Mouse (Mus musculus) testis, adult 10 weeks (tissue): Measurements from ENCODE around the gene Tsnax. TPM values are rescaled to one million over a fixed set of nuclear protein-coding genes. Genes with fewer than 3 reads are reported as not detected.

ENCODE experiments used
- polyA plus RNA-seq: library from polyadenylated mRNA; stranded (reverse); fragments of 350-450 nt; fragmentation: Illumina TruSeq; extraction: RNeasy Lipid Tissue Mini Kit (QIAGEN cat#74804); gene quantifications from one replicate; pipeline ENCODE4 v1.2.3, GENCODE M21; 2014; ENCODE audit warnings: low read depth, low replicate concordance

Gene Tsnax
- 42.7 TPM for polyA plus RNA-seq

DNA sequence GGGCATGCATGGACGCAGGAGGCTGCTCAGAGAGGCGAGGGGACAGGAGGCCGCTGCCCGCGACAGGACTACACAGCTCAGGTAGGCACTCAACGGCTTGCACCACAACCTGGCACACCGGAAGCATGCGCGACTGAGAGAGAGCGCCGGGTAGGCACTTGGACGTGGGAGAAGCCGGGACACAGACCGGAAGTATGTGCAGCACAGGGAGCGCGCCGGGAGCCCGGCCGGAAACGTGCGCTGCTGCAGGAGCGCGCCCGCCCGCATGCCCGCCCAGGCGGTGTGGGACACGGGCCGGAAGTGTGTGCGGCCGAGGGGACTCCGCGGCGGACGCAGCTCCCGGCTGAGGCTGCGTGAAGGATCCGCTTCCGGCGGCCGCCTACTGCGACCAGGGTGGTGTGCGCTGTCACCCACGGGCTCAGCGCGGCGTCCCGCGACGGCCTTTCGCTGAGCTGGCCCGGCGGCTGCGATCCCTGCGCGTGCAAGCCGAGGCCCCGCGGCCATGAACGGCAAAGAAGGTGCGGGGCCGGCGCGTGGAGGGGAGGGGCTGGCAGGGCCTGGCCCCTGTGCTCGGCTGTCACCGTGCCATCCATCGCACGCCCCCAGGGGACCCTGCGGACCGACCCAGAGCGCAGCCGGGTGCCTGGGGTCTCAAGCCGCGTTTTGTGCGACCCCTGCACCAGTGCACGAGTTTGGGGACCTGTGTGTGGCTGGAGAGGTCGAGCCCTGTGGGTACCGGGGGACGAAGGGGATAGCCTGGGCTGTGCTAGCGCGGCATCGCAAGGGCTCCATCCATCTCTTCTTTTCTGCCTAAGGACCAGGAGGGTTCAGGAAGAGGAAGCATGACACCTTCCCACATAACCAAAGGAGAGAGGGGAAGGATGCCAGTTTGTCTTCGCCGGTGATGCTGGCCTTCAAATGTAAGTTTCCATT lies at the start of gene Tsnax:
Gene Tsnax, plus strand, starts transcription at position 303 of the 933 bp plus-strand sequence.

GRCm38 (mm10) chr8:125053505-125054435 lies 41.0 kb downstream of the Tsnax start, which contains the start of gene Disc1:
Gene Disc1 (plus strand): TSS chr8:125054195.

Other genes starting within 250 kb of the Tsnax start
- 0.15 TPM for gene Trim67, start 219.9 kb upstream of the Tsnax start, polyA plus RNA-seq
- 224 TPM for gene Gnpat, start 150.0 kb upstream of the Tsnax start, polyA plus RNA-seq
- 21.1 TPM for gene 2810004N23Rik, start 149.9 kb upstream of the Tsnax start, polyA plus RNA-seq
- 11.2 TPM for gene Exoc8, start 115.3 kb upstream of the Tsnax start, polyA plus RNA-seq
- gene Sprtn, start 115.1 kb upstream of the Tsnax start, polyA plus RNA-seq, result 193 TPM
- 6.5 TPM for gene Egln1, start 63.7 kb upstream of the Tsnax start, polyA plus RNA-seq
- not detected for gene Disc1, start 41.2 kb downstream of the Tsnax start, polyA plus RNA-seq